Mouse (Mus musculus) lung, adult 2 months (tissue): ENCODE data around the gene Rpa2.
A peak's percentile ranks its signal among the peaks of the same experiment; 100 is the strongest.

ENCODE experiments used
- CTCF ChIP-seq: fragments of 200-500 bp; IDR thresholded peaks from 2 replicates; pipeline ENCODE4 v1.5.1; 2011; ENCODE audit warnings: mild to moderate bottlenecking, low read length, control low read depth; ENCODE audit not compliant: insufficient read depth
- POLR2A ChIP-seq: fragments of 200-500 bp; IDR thresholded peaks from 2 replicates; pipeline ENCODE4 v1.6.1; 2011; ENCODE audit warnings: low read depth, mild to moderate bottlenecking, control low read depth, low read length, borderline replicate concordance; ENCODE audit errors: extremely low read depth

- TF ChIP-seq CTCF (no peak), POLR2A (peak; percentile 58; the same call in 1 of the 2 replicates)
Measured at GRCm38 (mm10) chr4:132796196-132796886, 28.2 kb downstream of the Rpa2 start, which contains the start of gene Themis2.
